Mouse (Mus musculus) thymus, postnatal 36 days (tissue): Measurements from ENCODE around the gene Cpne7.
"Not testable (repeated sequence)": the region's sequence is repeated elsewhere in the genome, so short reads cannot be mapped to it uniquely, and the experiment has no call there.

Experiments
- DNase-seq, 2 experiments: peaks; one replicate each; pipeline ENCODE4 v3.0.0; 2022; ENCODE audit warnings: mixed read lengths in 2 of 2

Cpne7 gene

DNA sequence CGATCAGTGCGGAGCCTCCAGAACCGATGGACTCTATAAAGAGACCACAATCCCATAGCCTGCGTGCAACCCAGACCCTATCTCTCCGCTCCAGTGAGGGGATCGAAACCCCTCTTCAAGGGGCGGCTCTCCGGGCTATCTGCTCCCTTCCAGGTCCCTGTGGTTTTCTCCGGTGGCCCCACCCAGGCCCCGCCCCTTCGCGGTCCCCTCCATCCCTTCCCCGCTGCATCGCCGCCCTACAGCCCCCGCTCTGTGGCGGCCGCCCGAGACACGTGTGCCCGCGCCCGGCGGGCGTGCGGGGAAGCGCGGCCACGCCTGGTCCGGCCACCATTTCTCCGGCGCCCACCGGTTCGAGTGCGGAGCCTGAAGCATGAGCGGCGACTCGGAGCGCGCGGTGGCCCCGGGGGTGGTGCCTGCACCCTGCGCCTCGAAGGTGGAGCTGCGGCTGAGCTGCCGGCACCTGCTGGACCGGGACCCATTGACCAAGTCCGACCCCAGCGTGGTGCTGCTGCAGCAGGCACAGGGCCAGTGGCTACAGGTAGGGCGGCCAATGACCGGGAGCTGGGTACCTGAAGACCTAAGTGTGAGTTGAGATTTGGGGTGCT, at the start of gene Cpne7:
TSS of gene Cpne7 (plus strand) at position 248 of the 605 bp plus-strand sequence.
- DNase-seq: no peak

DNA sequence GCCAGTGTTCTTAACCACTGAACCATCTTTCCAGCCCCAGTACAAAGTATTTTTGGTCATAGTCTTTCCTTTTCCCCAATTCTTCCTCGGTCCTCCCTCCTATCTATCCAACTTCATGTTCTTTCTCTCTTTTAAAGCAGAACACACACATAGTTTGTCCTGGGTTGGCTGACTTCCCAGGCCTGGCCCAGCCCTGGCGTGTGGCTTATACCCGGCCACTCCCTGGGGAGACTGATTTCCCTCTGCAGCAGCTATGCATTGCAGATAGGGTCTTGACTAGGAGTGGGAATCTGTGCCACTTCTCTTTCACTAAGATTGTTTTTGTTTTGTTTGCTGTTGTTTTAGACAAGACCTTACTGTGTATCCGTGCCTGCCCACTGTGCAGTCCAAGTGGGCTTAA, 46.0 kb upstream of the Cpne7 start:
- no peak for DNase-seq

DNA sequence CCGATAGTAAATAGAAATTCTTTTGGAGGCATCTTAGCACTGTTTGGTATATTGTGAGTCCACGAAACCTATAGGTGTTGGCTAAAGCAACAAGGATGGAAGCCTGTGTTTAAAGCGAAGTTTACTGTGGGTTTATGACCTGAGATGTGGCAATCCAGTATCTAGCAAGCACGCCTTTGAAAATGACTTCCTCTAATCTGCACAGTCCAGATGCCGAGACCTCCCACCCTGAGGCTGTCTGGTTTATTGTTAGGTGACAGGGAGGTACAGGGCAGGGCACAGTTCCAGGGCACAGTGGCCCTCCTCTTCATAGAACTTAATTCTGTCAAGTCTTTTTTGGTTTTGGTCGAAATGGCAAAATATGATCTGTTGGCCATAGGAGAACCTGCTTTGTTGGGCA, 40.0 kb upstream of the Cpne7 start:
- no peak for DNase-seq

- DNase-seq: no peak
These were observed 34.2 kb upstream of the Cpne7 start for GRCm38 (mm10) chr8:123082993-123083392.

DNA sequence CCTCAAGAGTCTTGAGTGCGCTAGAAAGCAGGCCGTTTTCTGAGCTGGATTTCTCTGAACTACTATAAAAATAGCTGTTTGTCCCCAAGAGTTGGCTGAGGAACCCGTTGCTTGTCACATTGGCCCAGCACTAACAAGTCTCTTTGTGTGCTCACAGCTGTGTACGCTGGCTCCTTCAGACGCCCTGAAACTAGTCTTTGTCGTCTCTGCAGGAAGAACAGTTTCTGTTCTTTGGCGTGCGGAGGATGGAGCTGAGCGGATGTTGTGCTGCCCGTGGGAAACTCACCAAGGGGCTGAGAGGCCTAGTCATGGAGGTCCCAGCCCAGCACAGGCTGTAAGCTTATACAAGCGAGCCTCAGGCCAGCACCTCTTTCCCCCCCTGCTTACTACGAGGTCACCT, 33.6 kb upstream of the Cpne7 start:
- DNase-seq: no peak

GRCm38 (mm10) chr8:123087289-123087688, 29.9 kb upstream of the Cpne7 start:
- no peak for DNase-seq

DNA sequence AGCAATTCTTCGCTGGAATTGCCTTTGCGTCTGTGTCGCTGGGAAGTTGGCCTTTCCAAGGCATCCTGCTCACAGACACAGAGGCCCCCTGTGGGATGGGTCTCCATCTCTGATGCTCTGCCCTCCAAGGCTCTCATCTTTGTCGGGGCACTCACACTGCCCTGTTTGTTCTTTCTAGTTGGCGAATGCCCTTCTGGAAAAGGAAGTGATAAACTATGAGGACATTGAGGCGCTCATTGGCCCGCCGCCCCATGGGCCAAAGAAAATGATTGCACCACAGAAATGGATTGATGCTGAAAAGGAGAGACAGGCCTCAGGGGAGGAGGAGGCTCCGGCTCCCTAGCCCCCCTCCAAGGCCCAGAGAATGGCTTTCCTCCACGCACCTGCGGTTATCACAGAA, 20.0 kb upstream of the Cpne7 start:
- DNase-seq: no peak

GRCm38 (mm10) chr8:123097786-123098584, 19.2 kb upstream of the Cpne7 start:
- DNase-seq: peak; percentile 43 to 69

- no peak for DNase-seq
These were observed 16.9 kb upstream of the Cpne7 start for GRCm38 (mm10) chr8:123100288-123100687.

- DNase-seq: no peak
These were observed 15.9 kb upstream of the Cpne7 start for GRCm38 (mm10) chr8:123101244-123101643.

DNA sequence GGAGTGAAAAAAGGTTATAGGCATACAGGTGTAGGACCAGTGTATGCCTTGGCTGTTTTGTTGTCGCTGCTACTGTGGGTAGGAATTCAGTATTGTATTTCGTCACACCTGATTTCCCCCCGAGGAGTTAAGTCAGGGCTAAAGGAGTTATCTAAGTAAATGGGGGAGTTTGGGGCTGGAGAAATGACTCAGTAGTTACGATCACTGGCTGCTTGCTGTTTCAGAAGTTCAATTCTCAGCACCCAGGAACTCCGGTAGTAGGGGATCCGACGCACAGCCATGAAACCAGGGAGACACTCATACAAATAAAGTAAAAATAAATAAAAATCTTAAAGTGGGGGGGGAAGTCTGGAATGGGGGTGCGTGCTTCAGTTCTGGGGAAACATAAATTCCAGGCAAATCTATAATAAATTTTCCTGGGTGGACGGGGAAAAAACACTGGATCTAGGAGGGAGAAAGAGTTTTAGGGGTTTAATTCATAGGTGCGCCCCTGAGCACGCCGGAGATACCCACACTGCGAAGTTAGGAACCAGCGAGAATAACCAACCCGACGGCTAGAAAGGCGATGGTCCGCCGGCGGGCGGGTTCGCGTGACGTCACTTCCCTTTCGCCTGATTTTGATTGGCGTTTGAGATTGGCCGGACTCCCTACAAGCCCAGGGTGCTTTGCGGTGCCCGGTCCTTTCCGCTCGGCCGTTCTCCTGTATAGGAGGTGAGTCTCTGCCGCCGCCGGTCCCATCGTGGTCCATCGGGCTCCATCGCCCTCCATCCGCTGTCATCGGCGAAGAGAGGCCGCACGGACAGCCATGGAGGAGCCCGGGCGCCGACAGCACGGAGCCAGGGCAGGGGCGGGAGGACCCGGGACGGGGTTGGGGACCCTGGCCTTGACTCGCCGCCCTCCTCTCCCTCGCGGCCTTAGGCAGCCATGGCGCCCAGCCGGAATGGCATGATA, 15.2 kb upstream of the Cpne7 start, which contains the start of gene Rpl13:
TSS of gene Rpl13 (plus strand) at position 616 of the 951 bp plus-strand sequence.
- DNase-seq: peak; percentile 93 to 95

DNA sequence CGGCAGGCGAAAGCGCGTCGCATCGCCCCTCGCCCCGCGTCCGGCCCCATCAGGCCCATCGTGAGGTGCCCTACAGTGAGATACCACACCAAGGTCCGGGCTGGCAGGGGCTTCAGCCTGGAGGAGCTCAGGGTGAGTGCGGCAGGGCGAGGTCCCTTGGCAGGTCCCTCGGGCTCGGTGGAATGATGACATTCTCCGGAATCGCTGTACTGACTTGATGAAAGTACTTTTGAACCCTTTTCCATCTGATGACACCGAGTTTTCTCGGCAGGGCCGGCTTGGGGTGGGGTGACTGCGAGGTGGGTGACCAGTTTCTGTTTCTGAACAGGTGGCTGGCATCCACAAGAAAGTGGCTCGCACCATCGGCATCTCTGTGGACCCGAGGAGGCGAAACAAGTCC, 14.3 kb upstream of the Cpne7 start:
- DNase-seq: not testable (repeated sequence)

DNA sequence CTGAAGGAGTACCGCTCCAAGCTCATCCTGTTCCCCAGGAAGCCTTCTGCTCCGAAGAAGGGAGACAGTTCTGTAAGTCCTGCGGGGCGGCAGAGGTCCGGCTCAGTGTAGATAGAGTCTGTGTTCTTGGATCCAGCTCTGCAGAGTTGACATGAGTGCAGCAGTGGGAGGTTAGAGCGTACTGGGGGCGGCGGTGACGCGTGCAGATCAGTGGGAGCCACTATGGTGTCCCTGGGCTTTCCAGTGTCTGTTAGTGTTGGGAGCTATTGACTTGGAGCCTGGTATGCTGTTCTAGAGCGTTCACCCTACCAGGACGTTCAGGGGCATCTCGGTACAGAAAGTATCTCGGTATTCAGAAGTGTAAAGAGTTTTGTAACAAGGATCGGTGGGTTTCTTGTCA, 13.9 kb upstream of the Cpne7 start:
- no peak for DNase-seq

- DNase-seq: no peak
These were observed 13.0 kb upstream of the Cpne7 start for GRCm38 (mm10) chr8:123104046-123104767.

DNA sequence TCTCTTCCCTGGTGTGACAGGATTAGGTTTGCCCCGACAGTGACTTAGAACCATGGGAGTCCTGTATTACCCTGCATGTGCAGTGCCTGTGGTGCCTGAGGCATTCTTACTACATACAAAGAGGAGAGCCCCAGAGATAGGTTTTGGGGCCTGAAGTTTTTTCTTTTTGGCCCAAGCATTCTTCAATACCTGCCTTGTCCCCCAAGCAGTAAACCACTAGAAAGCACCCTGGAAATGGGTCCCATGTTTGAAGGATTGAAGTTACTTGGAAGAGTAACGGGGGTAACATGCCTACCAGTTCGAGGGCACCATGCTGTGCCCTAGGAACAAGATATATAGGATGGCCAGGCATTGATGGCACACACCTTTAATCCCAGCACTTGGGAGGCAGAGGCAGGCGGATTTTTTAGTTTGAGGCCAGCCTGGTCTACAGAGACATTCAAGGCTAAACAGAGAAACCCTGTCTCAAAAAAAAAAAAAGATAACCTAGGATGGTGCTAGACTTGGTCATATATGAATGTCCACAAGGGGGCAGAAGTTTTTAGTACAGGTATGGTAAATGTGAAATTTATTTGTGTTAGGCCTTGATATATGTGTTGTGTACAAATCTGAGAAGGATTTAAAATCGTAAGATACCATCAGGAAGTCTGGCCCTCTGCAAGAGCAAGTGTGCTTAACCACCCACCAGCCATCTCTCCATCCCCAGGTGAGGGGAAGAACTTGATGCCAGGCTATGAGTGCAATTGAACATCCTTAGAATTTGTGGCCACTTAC, 11.4 kb upstream of the Cpne7 start:
- DNase-seq: no peak

GRCm38 (mm10) chr8:123106531-123106930, 10.6 kb upstream of the Cpne7 start:
- no peak for DNase-seq

DNA sequence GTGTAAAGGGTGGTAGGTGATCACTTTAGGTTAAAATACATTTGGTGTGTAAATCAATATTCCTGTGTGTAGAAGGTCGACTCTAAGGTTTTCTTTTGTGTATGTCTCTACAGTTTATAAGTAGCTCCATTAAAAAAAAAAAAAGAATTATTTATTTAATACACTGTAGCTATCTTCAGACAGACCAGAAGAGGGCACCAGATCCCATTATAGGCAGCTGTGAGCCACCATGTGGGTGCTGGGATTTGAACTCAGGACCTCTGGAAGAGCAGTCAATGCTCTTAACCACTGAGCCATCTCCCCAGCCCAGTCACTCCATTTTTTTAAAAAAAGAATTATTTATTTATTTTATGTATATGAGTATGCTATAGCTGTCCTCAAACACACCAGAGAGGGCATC, 9.2 kb upstream of the Cpne7 start:
- no peak for DNase-seq

DNA sequence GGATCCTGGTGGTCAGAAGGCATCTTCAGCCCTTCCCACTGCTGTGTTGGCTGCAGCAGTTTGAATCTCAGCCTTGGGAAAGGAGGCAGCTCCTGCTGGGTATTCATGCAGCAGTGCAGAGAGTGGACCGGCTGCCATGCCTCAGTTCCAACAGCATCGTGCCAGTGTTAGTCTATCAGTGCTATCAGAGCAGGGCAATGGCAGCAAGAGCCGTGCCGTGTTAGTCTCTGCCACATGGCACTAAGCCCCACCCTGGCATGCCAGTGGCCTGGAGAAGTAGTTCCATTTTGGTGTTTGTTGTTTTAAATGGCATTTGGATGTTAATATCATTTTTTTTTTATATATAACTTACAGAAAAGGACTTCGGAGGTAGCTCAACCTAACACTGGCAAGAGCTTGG, 8.2 kb upstream of the Cpne7 start:
- no peak for DNase-seq

DNA sequence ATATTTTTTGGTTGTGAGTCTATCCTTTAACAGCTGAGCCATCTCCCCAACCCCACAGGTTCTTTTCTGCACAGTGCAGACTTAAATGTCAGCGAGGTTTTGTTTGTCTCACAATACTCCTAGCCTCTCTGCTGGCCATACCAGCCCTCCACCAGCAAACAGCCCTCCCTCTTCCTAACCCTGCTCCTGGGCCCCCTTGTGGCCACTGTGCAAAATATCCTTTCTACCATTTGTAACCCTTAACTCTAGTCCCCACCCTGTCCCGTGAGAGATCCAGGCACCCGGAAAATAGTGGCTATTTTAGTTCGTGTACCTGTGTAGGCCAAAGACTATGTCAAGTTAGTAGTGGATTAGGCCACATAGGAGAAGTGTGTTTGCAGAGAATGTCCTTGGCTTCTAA, 6.5 kb upstream of the Cpne7 start:
- DNase-seq: peak; percentile 57 to 60

DNA sequence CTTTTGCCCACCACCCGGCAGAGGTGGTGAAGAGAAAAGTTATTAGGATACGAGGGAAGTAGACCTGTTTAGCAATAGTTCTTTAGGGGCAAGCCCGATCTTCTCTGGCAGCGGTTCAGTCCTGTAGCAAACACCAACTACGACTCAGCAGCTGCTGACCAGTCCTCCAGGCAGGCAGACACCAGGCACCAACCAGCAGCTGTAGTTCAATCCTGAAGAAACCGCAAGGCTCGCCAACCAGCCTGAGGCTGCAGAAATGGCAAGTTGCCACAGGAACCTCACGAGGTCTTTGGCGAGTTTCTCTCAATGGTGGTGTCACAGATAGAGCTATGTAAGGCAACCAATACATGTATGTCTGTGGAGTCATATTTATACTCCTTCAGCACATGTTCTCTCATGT, 4.3 kb upstream of the Cpne7 start:
- no peak for DNase-seq

- no peak for DNase-seq
These were observed 3.2 kb upstream of the Cpne7 start for GRCm38 (mm10) chr8:123113908-123114469.
